Mouse (Mus musculus): ENCODE results near the gene Fgfr2.
"Not testable (repeated sequence)": the region's sequence is repeated elsewhere in the genome, so short reads cannot be mapped to it uniquely, and the experiment has no call there.

Gene Fgfr2

GRCm38 (mm10) chr7:130540176-130540575, 2583.0 kb downstream of the Fgfr2 start:
- no peak for DNase-seq (ENCODE audit: extremely low read depth, insufficient read length, low spot score)

- DNase-seq (ENCODE audit: extremely low read depth, insufficient read length, low spot score), result no peak
These were observed 2586.1 kb downstream of the Fgfr2 start for GRCm38 (mm10) chr7:130537068-130537467.

DNA sequence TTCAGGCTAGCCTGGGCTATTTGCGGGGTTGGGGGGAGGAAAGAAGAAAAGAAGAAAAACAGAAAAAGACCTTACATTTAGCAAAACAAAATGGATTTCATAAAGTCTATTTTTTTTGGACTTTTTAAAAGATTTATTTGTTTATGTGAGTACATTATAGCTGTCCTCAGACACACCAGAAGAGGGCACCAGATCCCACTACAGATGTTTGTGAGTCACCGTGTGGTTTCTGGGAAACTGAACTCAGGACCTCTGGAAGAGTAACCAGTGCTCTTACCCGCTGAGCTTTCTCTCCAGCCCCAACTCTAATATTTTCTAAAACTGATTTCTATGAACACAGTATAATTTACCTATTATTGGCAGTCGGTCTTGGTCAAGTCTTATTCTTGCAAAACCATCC, 2588.0 kb downstream of the Fgfr2 start:
- peak; percentile 25 for DNase-seq (ENCODE audit: extremely low read depth, insufficient read length, low spot score)

DNA sequence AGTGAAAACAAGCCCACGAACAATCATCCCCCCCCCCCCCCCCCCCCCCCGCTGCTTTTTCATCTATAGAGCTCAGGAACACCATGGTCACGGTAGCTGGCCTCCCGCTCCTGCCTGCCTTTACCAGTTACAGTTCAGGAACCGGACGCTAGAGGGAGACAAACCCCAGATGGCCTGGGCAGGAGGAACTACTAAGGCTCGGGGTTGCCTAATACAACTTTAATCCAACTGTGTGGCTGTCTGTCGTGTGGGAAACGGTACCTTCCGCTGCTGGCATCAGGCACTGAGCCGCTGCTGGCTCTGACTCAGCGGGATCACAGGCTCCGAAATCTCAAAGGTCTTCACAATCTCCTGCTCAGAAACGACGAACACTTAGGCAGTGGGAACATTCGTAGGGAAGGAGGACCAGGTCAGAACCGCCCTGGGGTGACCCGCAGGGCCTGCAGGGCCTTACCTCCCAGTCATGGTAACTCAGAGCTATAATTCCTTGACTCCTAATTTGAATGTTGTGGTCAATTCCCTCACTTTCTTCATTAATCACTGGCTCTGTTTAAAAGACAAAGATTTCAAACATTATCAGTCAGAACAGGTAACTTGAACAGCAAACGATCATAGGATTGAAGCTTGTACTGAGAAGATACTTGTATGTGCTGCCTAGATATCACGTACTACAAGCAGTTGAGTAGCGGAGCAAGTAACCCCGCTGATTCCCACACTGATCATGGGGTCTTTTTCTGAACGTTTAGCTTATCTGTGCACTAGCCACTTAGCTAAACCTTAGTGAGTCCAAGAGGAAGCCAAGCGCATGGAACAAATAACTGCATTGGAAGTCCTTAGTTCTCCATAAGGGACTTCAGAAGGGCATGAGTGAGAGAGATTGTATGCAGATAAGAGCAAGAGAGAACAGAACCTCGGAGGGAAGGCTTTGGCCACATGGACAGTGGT, 2589.6 kb downstream of the Fgfr2 start:
- DNase-seq (ENCODE audit: extremely low read depth, insufficient read length, low spot score), result peak; percentile 76

DNA sequence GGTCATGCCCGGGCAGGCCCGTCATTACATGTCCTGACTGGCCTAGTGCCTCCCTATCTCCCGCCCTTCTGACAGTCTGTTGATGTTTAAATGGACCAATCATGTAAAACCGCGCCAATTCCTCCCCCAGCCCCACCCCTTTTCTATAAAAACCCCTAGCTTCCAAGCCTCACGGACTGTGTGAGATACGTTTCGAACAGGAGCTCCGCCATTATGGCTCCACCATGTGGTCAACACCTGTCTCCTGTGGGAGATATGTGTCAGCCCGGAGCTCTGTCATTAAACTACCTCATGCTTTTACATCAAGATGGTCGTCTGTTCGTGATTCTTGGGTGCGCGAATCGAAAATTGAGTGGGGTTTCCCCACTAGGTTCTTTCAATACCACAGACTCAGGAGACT, 2592.0 kb downstream of the Fgfr2 start:
- not testable (repeated sequence) for DNase-seq (ENCODE audit: extremely low read depth, insufficient read length, low spot score)

DNA sequence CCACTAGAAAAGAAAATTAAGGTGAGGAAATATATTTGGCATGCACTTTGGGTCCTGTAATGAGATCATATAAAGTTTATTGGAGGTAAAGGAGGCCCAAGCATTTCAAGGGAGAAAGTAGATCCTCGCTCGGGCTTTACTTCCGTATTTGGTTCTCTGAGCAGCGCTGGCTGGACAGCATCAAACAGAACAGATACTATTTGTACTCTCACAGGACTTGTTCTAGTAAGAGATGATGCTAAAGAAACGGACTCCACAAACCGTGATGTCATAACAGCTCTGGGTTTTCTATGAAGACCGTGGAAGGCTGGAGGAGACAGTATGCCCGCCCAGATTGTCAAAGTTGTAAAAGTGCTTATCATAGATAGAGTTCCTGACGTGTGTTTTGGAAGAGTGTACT, 2595.8 kb downstream of the Fgfr2 start:
- no peak for DNase-seq (ENCODE audit: extremely low read depth, insufficient read length, low spot score)

- DNase-seq (ENCODE audit: extremely low read depth, insufficient read length, low spot score), result no peak
These were observed 2599.7 kb downstream of the Fgfr2 start for GRCm38 (mm10) chr7:130523451-130523850.

DNA sequence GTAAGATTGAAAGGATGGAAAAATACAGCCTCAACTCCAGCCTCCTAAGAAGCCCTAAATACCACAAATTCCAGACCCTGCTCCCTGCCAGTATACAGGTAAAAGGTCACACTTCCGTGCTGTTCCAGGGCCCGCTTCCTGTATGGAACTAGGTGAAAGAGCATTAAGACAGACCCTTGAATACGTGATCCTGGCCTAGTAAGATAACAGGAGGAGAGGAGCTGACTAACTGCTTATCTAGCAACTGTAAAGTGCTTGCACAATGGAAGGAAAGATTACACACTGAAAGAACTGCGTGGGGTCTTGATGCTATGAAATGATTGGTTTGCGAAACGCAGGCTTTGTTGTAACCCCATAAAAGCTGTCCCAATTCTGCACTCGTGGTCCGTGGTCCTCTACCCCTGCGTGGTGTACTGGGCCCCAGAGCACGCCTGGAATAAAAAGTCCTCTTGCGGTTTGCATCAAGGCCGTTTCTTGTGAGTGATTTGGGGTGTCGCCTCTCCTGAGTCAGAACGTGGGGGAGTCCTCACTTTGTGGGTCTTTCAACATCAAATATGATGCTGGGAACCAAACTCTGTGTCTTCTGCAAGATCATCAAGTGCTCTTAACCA, 2602.2 kb downstream of the Fgfr2 start:
- DNase-seq (ENCODE audit: extremely low read depth, insufficient read length, low spot score), result no peak

DNA sequence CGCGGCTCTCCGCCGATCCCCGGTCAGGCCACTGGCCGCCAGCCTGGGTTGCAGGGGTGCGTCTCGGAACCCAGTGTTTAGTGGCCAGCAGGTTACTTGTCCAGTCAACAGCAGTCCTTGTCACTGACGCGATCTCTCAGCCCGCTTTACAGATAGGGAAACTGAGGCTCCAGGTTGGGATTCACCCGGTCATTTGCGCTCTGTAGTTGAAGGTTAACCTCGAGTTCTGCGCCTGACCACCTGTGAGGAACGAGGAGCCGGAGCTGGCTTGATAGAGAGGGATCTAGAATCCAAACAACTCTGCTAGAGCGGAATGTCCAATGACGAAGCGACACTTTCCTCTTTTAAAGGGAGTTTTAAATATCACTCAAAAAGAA, 2603.1 kb downstream of the Fgfr2 start, which contains the start of gene Ate1:
Gene Ate1 (minus strand): TSS at position 321 of the 377 bp plus-strand sequence.
- no peak for DNase-seq (ENCODE audit: extremely low read depth, insufficient read length, low spot score)

GRCm38 (mm10) chr7:130519096-130520048, 2603.8 kb downstream of the Fgfr2 start:
- peak; percentile 97 for DNase-seq (ENCODE audit: extremely low read depth, insufficient read length, low spot score)

- DNase-seq (ENCODE audit: extremely low read depth, insufficient read length, low spot score), result no peak
These were observed 2604.7 kb downstream of the Fgfr2 start for GRCm38 (mm10) chr7:130518213-130519095.

DNA sequence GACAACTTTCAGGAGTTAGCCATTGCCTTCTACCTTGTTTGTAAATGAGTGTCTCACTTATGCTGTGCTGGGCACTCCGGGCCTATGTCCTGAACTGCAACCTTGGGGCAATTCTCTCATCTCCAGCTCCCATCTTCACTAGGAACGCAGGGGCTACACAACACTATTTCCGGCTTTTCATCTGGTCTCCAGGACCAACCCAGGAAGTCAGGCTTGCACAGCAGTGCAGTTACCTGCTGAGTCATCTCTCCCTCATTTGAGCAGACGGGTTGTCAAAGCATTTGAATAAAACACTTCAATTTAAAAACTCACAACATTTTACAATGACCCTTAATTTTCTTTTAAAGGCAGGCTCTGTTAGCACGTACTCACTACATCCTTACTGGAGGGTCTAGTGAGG, 2612.9 kb downstream of the Fgfr2 start:
- DNase-seq (ENCODE audit: extremely low read depth, insufficient read length, low spot score), result no peak

- DNase-seq (ENCODE audit: extremely low read depth, insufficient read length, low spot score), result no peak
These were observed 2620.1 kb downstream of the Fgfr2 start for GRCm38 (mm10) chr7:130503006-130503405.

DNA sequence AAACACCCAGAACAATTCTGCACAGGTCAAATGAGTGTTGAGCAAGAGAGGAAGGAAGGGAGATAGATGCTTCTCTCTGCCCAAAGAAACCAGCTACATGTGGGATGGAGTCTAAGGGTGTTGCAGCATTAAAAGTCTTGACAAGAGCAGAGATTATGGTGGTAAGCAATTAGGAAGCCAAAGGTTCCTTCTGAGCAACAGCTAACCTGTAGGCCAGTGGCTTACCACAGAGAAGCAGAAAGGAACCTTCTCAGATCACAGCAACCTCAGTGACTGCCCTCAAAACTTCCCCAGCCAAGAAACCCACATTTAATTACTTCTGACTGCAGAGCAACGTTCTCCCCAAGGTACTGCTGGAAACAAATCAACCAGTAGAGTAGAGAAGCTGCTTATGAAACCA, 2621.7 kb downstream of the Fgfr2 start:
- DNase-seq (ENCODE audit: extremely low read depth, insufficient read length, low spot score), result no peak

GRCm38 (mm10) chr7:130493346-130493745, 2629.8 kb downstream of the Fgfr2 start:
- no peak for DNase-seq (ENCODE audit: extremely low read depth, insufficient read length, low spot score)

GRCm38 (mm10) chr7:130492026-130492425, 2631.1 kb downstream of the Fgfr2 start:
- no peak for DNase-seq (ENCODE audit: extremely low read depth, insufficient read length, low spot score)

DNA sequence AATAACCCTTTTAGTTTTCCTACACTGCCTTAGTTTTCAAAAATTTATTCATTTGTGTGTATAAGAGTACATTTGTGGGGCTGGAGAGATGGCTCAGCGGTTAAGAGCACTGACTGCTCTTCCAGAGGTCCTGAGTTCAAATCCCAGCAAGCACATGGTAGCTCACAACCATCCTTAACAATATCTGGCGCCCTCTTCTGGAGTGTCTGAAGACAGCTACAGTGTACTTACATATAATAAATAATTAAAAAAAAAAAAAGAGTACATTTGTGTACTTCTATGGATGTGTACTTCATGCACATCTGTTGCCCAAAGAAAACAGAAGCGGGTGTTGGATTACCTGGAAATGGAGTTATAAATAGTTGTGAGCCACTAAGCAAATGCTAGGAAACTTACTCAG, 2644.1 kb downstream of the Fgfr2 start:
- not testable (repeated sequence) for DNase-seq (ENCODE audit: extremely low read depth, insufficient read length, low spot score)

DNA sequence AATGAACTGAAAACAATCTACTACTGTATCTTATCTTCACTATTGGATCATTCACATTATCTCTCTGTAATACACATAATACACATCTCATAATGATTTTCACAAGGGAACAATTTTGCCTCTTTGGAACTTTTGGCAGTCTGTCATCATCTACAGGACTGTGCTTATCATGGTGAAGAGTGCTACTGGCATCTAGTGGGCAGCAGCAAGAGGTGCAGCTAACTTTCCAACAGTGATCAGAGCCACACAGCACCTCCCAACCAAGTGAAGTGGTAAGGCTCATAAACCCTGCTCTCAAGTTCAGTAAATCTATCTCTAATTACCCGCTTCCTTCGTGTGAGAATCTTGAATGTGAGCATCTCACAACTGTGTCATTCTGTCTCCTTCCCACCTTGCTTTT, 2647.2 kb downstream of the Fgfr2 start:
- DNase-seq (ENCODE audit: extremely low read depth, insufficient read length, low spot score), result peak; percentile 11

DNA sequence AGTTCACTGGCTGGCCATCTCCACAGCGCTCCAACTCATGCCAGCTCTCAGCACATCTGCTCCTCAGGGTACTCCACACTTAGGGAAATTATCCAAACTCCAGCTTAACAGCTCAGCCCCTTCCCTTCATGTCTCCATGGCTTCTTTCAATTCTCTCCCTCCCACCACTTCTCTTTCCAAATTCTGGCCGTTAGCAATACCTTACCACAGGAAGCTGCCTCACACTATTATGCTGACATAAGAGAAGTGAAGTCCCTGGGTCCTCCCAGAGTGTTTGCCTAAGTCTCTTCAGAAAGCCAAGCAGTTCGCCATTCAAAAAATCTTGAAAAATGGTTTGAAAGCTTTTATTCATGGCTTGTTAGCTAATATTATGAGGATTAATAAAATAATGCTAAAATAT, 2649.3 kb downstream of the Fgfr2 start:
- no peak for DNase-seq (ENCODE audit: extremely low read depth, insufficient read length, low spot score)

- DNase-seq (ENCODE audit: extremely low read depth, insufficient read length, low spot score), result no peak
These were observed 2650.5 kb downstream of the Fgfr2 start for GRCm38 (mm10) chr7:130472683-130473082.
